Mouse (Mus musculus) adrenal gland, postnatal 10 days (tissue): Measurements from ENCODE around the gene Noa1. TPM values are rescaled to one million over a fixed set of nuclear protein-coding genes. Genes with fewer than 3 reads are reported as not detected.
A peak's percentile ranks its signal among the peaks of the same experiment; 100 is the strongest.

Source experiments
- DNase-seq: peaks from one replicate; pipeline ENCODE4 v3.0.0; 2021; ENCODE audit warnings: mixed read lengths
- total RNA-seq, 2 experiments: library from RNA; stranded (reverse); gene quantifications; 2 replicates each; pipeline ENCODE4 v1.2.3; 2021

Gene Noa1
- total RNA-seq, 2 experiments from 2014 or later = 26.7 to 28.0 TPM

GRCm38 (mm10) chr5:77290606-77291005, 19.3 kb downstream of the Noa1 start:
- no peak for DNase-seq

- no peak for DNase-seq
These were observed 20.2 kb downstream of the Noa1 start for GRCm38 (mm10) chr5:77289686-77290085.

- peak; percentile 28 for DNase-seq
These were observed 22.0 kb downstream of the Noa1 start for GRCm38 (mm10) chr5:77287901-77288300.

GRCm38 (mm10) chr5:77286904-77287303, 23.0 kb downstream of the Noa1 start:
- no peak for DNase-seq

GRCm38 (mm10) chr5:77285685-77286084, 24.2 kb downstream of the Noa1 start:
- no peak for DNase-seq

GRCm38 (mm10) chr5:77282242-77282641, 27.6 kb downstream of the Noa1 start:
- DNase-seq = no peak

- no peak for DNase-seq
These were observed 28.2 kb downstream of the Noa1 start for GRCm38 (mm10) chr5:77281518-77282174.

GRCm38 (mm10) chr5:77277204-77277603, 32.7 kb downstream of the Noa1 start:
- no peak for DNase-seq

GRCm38 (mm10) chr5:77275950-77276349, 33.9 kb downstream of the Noa1 start:
- DNase-seq = peak; percentile 55

- no peak for DNase-seq
These were observed 36.7 kb downstream of the Noa1 start for GRCm38 (mm10) chr5:77273151-77273550.

GRCm38 (mm10) chr5:77269399-77269798, 40.5 kb downstream of the Noa1 start:
- DNase-seq = no peak

GRCm38 (mm10) chr5:77267957-77268624, 41.8 kb downstream of the Noa1 start:
- no peak for DNase-seq

- no peak for DNase-seq
These were observed 42.4 kb downstream of the Noa1 start for GRCm38 (mm10) chr5:77267441-77267840.

- DNase-seq = peak; percentile 31
These were observed 42.9 kb downstream of the Noa1 start for GRCm38 (mm10) chr5:77266886-77267401.

- DNase-seq = peak; percentile 77
These were observed 43.6 kb downstream of the Noa1 start for GRCm38 (mm10) chr5:77266066-77266885.

- peak; percentile 87 for DNase-seq
These were observed 44.2 kb downstream of the Noa1 start for GRCm38 (mm10) chr5:77265671-77266065.

GRCm38 (mm10) chr5:77265081-77265670, 44.7 kb downstream of the Noa1 start, which contains the start of gene Rest:
Rest (plus strand) TSS chr5:77265491.
- peak; percentile 93 for DNase-seq

GRCm38 (mm10) chr5:77262105-77262504, 47.8 kb downstream of the Noa1 start:
- DNase-seq = no peak

GRCm38 (mm10) chr5:77261137-77261536, 48.7 kb downstream of the Noa1 start:
- DNase-seq = no peak

- DNase-seq = no peak
These were observed 49.7 kb downstream of the Noa1 start for GRCm38 (mm10) chr5:77260141-77260540.

GRCm38 (mm10) chr5:77259315-77259714, 50.6 kb downstream of the Noa1 start:
- no peak for DNase-seq

GRCm38 (mm10) chr5:77257603-77258002, 52.3 kb downstream of the Noa1 start:
- DNase-seq = no peak
